Mouse (Mus musculus): ENCODE results near the gene Hk3.

The Hk3 gene

DNA sequence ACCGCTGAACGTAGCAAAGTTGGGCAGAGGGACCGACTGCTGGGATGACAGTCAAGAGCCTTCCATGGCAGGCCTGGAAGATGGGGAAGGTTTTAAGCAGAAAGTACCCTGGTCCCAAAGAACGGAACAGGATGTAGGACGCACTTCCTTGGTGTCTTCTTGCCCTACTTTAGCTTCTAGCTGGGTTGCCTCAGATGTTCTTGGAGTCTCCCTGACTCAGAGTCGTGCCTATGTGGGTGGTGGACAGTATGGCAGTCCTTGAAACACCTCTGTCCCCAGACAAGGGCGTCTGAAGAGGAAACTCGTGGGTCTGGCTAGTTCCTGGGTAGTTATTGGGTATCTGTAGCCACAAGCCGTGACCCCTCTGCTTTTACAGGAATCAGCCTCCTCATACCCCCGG lies 19.1 kb downstream of the Hk3 start:
- DNase-seq (ENCODE audit: low spot score in 2 of 2), result no peak

DNA sequence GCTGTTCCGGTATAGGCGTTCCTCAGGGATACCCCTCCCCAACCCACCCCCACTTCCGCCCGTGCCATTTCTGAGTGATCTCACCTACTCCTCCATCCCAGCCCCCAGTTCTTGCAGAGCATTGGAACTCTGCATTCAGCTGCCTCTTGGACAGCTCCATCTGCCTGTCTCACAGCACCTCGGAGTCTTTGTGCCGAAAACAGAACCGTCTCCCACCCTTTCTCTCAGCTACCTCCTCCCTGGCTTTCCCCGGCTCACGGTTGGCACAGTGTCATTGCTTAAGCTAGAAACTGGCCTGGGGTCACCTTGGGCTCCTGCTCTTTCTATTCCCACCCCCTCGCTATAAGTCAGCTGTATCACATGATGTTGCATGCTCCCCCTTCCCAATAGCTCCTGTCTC lies 20.8 kb downstream of the Hk3 start:
- no peak for DNase-seq (ENCODE audit: low spot score in 2 of 2)

DNA sequence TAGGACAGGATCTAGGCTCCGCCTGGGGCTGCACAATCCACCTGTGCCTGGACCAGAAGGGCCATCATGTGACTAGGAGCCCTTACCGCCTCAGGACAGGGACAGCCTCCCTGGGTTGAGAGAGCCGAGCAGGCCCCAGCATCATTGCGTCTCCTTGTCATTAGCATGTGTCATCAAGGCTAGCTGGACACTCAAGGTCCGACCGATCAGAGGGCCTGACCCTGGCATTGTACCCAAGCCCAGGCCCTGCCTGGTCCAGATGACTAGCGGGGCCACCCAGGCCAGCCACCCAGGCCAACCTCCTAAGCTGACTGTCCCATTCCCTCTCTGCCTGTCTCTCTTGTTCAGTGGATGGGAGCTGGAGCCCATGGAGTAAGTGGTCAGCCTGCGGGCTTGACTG lies 23.6 kb downstream of the Hk3 start:
- DNase-seq (ENCODE audit: low spot score in 2 of 2), result no peak

GRCm38 (mm10) chr13:54995161-54995560 lies 26.0 kb downstream of the Hk3 start:
- DNase-seq (ENCODE audit: low spot score in 2 of 2), result no peak

GRCm38 (mm10) chr13:54994576-54994975 lies 26.6 kb downstream of the Hk3 start:
- DNase-seq (ENCODE audit: low spot score in 2 of 2), result no peak

DNA sequence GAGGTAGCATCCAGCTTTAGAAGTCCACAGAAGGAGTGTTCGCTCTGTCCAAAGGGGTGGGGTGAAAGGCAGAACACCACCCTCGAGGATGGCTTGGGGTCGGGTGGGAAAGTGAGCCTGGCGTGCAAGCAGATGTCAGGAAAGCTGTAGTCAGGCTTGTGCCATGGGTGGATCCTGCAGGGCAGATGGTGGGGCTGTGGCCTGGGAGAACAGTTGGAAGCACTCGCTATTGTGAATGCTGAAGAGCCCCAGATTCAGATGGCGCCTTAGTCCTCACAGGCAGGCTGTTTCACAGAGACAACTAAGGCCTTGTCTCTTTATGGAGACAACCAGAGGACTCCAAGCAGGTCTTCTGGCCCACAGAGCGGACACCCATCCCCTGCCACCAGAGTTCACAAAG lies 29.0 kb downstream of the Hk3 start:
- DNase-seq (ENCODE audit: low spot score in 2 of 2), result no peak

DNA sequence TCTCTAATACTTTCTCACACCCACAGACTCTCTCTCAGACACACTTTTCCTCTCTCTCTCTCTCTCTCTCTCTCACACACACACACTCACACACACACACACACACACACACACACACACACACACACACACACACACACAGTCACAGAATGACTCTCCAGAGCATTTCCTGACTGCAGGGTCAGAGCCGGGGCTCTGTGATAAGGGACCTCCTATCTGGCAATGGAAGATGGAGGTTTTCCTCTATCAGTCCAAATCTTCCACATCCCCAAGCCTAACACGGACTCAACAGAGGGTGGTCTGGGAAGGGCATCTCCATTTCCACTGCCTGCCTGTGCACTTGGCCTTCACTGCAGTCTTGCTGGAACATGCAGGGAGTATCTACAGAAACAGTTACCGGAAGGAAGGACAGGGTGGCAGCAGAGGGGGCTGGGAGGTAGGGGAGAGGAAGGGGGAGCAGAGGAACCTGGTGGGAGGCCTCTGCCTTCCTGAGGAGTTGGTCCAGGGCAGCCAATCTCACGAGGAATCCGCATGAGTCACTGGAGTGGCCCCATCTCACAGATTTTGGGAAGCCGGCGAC lies 32.9 kb downstream of the Hk3 start:
- no peak for DNase-seq (ENCODE audit: low spot score in 2 of 2)

DNA sequence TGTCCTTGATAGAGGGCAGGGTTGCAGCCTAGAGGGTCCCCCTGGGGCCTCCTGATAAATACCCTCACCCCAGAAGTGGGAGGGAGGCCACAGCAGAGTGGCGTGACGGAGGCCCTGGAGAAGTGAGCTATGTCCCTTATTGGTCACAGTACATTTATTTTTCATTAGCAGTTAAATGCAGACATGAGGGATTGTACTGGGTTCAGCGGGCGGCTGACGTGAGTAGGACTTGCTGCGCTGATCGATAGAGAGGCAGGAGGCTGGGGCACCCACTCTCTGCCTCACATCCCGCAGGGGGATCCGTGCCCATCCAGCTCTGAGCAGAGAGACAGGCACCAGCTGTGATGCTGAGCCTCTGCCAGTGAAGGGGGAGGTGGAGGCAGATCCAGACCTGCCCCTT lies 33.8 kb downstream of the Hk3 start:
- DNase-seq (ENCODE audit: low spot score in 2 of 2), result no peak

- DNase-seq (ENCODE audit: low spot score in 2 of 2), result no peak
These were observed 37.6 kb downstream of the Hk3 start for GRCm38 (mm10) chr13:54983614-54984013.

DNA sequence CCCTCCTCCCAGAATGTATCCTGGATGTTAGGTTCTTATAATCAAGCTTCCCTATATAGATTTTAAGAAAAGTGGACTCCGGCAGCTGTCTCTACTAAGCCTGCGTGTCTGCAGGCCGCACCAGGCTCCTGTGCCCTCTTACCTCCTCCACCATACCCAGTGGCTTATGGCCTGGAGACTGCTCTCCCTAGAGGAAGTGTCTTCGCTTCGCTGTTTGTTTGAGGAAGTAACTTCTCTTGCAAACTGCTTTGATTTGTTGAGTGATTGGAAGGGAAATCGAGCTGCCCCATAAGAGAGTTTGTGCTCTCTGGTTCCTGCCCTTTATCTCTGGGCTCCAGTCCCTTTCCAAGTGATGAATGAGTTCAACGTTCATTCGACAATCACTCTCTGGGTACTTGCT lies 38.2 kb downstream of the Hk3 start:
- no peak for DNase-seq (ENCODE audit: low spot score in 2 of 2)

DNA sequence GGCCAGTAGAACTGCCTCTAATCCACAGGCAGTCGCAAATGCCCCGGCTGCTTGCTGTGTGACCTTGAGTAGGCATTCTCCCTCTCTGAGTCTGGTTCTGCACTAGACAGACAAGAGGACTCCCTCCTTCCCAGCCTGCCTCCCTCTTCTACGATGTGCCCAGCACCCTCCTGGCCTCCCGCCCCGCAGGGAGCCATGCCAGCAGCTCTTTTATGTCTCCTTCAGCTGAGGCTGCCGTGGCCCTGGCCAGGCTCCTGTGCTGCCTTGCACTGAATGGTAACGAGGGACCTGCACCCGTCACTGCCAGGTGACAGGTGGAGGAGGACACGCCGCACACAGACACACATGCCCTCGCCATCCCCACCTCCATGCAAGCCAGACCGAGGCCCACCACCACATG lies 40.2 kb downstream of the Hk3 start:
- no peak for DNase-seq (ENCODE audit: low spot score in 2 of 2)

- no peak for DNase-seq (ENCODE audit: low spot score in 2 of 2)
These were observed 42.4 kb downstream of the Hk3 start for GRCm38 (mm10) chr13:54978804-54979203.

GRCm38 (mm10) chr13:54975546-54975945 lies 45.6 kb downstream of the Hk3 start:
- DNase-seq (ENCODE audit: low spot score in 2 of 2), result no peak

- DNase-seq (ENCODE audit: low spot score in 2 of 2), result no peak
These were observed 50.5 kb downstream of the Hk3 start for GRCm38 (mm10) chr13:54970521-54971247.

DNA sequence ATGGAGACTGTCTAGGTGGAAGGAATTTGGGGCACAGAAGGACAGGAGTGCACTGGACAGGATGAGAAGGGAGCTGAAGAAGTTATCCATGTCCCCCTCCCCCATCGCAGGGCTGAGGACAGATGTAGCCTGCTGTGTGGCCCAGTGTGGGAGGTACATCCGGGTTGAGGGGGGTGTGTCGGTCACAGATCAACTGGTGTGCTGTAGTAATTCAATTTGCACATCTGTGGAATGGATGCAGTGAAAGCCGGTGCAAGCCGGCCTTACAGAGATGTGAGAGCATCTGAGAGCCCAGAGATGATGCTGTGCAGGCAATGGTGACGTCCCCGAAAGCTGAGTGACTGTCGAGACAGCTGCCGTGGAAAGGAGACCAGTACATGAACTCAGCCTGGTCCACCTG lies 51.7 kb downstream of the Hk3 start:
- no peak for DNase-seq (ENCODE audit: low spot score in 2 of 2)

GRCm38 (mm10) chr13:54968636-54969035 lies 52.5 kb downstream of the Hk3 start:
- DNase-seq (ENCODE audit: low spot score in 2 of 2), result no peak

DNA sequence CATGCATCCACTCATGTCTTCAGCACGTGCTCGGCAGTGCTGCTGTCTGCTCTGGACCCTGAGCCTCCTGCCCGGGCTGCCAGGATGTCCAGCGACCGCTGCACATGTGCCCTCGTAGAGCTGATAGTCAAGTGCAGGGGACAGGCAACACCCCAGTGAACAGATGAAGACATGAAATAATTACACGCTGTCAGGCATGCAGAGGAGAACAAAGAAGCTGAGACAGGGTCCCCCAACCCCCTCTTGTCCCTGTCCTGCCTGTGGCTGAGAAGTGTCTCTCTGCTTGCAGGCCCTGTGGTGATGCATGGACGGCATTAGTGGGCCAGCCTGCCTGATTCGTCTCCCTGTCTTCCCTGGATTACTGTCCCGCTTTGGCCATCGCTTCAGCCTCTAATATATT lies 53.7 kb downstream of the Hk3 start:
- DNase-seq (ENCODE audit: low spot score in 2 of 2), result no peak

- DNase-seq (ENCODE audit: low spot score in 2 of 2), result no peak
These were observed 55.9 kb downstream of the Hk3 start for GRCm38 (mm10) chr13:54965256-54965655.

DNA sequence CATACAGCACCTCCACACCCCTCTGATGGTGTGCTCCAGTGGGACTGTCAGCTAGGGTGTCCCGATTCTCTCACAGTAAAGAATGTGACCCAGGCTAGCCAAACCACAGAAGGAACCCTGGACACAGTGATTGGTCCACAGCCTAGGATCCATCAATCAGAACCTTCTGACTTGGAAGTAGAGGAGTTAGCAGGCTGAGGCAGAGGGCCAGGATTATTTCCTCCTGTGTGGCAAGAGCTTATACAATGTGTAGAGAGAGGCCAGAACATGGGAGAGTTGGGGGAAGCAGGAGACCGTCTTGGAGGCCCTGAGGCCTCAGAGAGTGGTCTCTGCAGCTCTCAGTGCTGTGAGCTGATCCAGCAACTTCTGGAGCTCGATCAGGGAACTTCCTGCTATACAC lies 60.7 kb downstream of the Hk3 start:
- DNase-seq (ENCODE audit: low spot score in 2 of 2), result no peak

GRCm38 (mm10) chr13:54959842-54960241 lies 61.3 kb downstream of the Hk3 start:
- DNase-seq (ENCODE audit: low spot score in 2 of 2), result no peak

DNA sequence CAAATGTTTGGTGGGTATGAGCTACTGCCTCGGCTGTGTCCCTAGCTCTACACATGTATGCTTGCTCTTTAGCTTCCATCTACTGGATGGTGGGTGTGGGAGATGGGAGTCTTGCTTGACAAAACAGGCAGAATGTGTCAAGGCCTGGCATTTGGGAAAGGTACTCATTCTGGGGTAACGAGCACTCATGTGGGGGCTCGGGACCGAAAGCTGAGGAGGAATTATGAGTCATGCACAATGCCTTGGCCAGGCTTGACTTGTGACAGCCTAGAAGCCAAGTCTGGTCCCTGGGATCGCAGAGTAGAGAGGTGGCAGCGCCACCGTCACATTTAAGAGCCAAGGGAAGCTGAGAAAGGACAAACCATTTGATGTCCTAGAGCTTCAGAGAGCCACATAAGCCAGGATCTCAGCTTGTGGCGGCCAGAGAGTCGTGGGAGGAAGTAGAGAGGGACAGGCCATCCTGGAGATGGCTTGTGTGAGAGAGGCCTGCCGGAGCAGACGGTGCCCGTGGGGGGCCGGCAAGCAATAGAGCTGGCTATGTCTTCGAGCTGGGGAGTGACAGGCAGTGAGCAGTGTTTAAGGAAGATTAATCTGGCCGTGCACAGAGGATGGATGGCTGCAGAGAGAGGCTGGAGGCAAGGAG lies 62.0 kb downstream of the Hk3 start:
- DNase-seq (ENCODE audit: low spot score in 2 of 2), result no peak

GRCm38 (mm10) chr13:54957281-54957680 lies 63.9 kb downstream of the Hk3 start:
- DNase-seq (ENCODE audit: low spot score in 2 of 2), result no peak

Measured in urinary bladder, postnatal 36 days (tissue).